Mouse (Mus musculus): ENCODE measurements around the gene Capza2. TPM values are rescaled to one million over a fixed set of nuclear protein-coding genes. Genes with fewer than 3 reads are reported as not detected.
"Not testable (repeated sequence)": the region's sequence is repeated elsewhere in the genome, so short reads cannot be mapped to it uniquely, and the experiment has no call there.

The Capza2 gene
- polyA plus RNA-seq, 1 experiment from 2014 or later: 256 TPM

DNA sequence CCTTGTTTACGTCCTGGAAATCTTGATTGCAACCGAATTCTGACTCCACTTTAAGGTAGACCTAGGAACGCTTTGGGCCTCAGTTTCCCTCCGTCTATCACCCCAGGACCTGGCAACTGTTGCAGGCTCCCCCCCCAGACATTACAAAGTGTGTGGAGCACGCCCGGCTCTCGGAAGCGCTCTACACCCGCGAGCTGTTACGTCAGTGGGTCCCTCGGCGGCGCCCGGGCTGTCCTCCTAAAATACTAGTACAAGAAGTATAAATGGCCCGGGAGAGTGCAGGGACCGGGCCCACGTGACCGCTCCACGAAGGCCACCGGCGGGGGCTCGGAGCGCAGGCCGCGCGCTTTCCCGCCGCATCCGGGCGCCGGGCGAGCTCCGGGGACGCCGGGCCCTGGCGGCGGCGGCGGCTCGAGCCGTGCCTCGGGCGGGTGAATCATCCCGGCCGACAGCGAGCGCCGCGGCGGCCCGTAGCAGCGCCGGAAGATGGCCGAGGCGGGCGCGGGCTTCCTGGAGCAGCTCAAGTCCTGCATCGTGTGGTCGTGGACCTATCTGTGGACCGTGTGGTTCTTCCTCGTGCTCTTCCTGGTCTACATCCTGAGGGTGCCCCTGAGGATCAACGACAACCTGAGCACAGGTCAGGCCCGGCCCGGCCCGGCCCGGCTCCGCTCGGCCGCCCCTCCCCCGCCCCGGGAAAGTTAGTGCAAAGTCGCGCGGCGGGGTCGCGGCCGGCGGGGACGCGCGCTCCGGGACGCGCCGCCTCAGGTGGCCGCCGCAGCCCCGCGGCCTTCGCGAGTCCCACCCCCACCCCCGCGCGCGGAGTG lies 57.9 kb downstream of the Capza2 start:
- Histone ChIP-seq H3K4me3 (peak overlapping the region; percentile 74), H3K27ac (peak overlapping the region; percentile 69), H3K4me2 (peak overlapping the region; percentile 85), H3K9ac (peak overlapping the region; percentile 80), H3K4me1 (replicated peaks) (peaks cover 12% of the 10 kb centered on the region), H3K27me3 (0 out of 2 replicates have a peak, but pooled peaks cover 12% of the 10 kb centered on the region), H3K9me3 (no peaks in the 10 kb centered on the region), H3K36me3 (no peaks in the 10 kb centered on the region)
- peak; percentile 91 for ATAC-seq (ENCODE audit: low FRiP score)
- under 1% methylated on average over 72 of the region's 97 CpGs for WGBS

DNA sequence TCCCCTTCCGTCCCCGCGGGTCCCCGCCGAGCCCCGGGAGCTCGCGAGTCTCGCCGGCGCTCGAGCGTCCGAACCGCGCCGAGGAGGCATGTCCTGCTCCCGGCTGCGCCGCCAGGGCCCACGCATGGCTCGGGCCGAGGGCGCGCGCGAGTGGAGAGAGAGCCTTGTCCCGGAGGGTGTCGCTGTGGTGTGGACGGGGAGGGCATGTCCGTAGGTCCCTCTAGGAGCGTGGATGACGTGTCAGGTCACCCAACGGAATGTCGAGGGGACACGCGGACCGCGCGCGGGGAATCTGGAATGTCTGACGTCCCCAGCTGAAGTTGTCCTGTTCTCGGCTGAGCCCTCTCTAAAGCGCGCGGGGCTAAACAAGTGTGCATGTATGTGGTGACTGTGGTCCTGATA lies 58.5 kb downstream of the Capza2 start:
- H3K9ac ChIP-seq: peak overlapping the region; percentile 80
- H3K4me3 ChIP-seq: peak overlapping the region; percentile 74
- H3K4me1 ChIP-seq (replicated peaks): peaks cover 12% of the 10 kb centered on the region
- H3K9me3 ChIP-seq: no peaks in the 10 kb centered on the region
- peak overlapping the region; percentile 85 for H3K4me2 ChIP-seq
- H3K36me3 ChIP-seq: no peaks in the 10 kb centered on the region
- WGBS: 1% methylated on average over 46 of the region's 46 CpGs
- peak overlapping the region; percentile 69 for H3K27ac ChIP-seq
- ATAC-seq (ENCODE audit: low FRiP score): peak; percentile 90
- 0 out of 2 replicates have a peak, but pooled peaks cover 12% of the 10 kb centered on the region for H3K27me3 ChIP-seq

DNA sequence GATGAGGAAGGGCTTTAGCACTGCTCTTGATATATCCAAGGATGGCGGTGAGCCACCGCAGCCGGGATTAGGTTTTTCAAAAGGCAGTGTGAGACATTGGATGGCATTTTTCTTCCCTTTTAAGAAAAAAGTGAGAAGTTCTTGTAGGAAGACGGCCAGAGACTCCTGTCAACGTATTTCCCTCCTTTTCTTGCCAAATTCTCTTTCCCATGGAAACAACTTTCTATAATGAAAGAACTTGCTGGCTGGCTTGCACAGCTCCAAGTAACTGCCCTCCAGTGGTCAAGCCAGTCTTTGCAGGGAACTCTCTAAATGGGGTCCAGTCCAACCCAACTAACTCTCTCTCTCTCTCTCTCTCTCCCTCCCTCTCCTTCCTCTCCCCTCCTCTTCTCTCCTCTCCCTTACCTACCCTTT lies 60.3 kb downstream of the Capza2 start:
- Histone ChIP-seq H3K4me2 (no peak overlapping the region), H3K27ac (no peak overlapping the region), H3K4me3 (no peak overlapping the region), H3K4me1 (replicated peaks) (peaks cover 20% of the 10 kb centered on the region), H3K27me3 (0 out of 2 replicates have a peak, but pooled peaks cover 12% of the 10 kb centered on the region), H3K9me3 (no peaks in the 10 kb centered on the region), H3K9ac (no peak overlapping the region), H3K36me3 (no peaks in the 10 kb centered on the region)
- 54% methylated on average over 5 of the region's 5 CpGs for WGBS
- ATAC-seq (ENCODE audit: low FRiP score): no peak

DNA sequence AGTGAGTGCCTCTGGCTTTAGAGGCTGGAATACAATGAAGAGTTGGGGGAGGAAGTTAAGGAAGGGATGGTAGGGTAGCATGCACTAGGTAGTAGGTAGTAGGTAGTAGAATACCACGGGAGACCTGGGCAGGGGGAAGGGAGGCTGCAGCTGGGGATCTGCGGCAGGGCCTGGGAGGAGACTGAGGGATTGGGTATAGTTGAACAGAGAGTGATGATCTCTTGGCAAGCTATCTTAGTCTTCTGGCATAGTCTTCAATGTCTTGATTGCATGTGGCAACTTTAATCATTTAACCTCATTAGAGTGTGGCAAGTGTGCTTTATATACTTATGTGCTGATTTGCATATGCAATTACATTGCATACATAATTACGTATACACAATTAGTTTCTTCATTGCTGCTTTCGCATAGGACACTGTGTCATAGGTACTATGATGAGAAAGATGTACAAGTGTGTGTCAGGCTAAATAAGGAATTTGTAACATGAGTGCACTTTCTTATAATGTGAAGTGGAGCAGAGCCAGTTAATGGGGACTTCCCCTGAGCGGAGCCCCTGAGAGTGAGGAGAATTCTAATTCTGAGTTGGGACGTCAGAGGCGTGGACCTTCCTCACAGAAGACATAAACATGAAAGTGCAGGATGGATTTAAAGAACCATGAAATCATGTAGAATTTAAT lies 65.0 kb downstream of the Capza2 start:
- Histone ChIP-seq H3K4me2 (no peak overlapping the region), H3K27ac (no peak overlapping the region), H3K4me3 (no peak overlapping the region), H3K9ac (no peak overlapping the region), H3K27me3 (no peaks in the 10 kb centered on the region), H3K4me1 (replicated peaks) (peaks cover 9% of the 10 kb centered on the region), H3K36me3 (no peaks in the 10 kb centered on the region), H3K9me3 (no peaks in the 10 kb centered on the region)
- WGBS: 44% methylated on average over 7 of the region's 7 CpGs
- ATAC-seq (ENCODE audit: low FRiP score): peak; percentile 62; the same call in 1 of the 2 replicates

DNA sequence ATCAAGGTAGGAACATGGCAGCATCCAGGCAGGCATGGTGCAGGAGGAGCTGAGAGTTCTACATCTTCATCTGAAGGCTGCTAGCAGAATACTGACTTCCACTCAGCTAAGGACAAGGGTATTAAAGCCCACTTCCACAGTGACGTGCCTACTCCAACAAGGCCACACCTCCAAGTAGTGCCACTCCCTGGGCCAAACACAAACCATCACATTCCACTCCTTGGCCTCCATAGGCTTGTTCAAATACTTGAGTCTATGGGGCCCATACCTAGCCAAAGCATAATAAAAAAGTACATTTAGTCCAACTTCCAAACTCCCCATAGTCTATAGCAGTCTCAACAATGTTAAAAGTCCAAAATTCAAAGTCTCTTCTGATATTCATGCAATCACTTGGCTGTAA lies 68.0 kb downstream of the Capza2 start:
- H3K27ac ChIP-seq; H3K4me3 ChIP-seq; H3K9me3 ChIP-seq; H3K9ac ChIP-seq; H3K4me1 ChIP-seq (replicated peaks); ATAC-seq (ENCODE audit: low FRiP score); H3K4me2 ChIP-seq; H3K27me3 ChIP-seq; H3K36me3 ChIP-seq: not testable (repeated sequence)
- WGBS: 97% methylated on average over 1 of the region's 1 CpGs

DNA sequence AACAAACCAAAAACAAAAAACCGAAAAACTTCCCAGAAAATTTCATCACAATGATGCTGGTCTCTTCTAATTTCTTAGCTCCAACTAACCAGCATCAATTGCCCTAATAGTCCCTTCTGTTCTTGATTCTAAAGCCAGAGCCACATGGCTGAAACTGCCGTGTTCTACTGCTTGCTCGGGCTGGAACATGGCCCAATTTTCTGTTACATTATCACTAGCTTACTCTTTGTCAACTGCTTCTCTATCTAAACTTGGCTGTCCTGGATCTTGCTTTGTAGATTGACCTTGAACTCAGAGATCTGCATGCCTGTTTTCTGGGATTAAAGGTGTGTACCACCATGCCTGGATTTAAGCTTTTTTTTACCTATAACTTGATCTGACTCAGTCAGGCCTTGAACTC lies 69.9 kb downstream of the Capza2 start:
- H3K4me1 ChIP-seq (replicated peaks): peaks cover 4% of the 10 kb centered on the region; the same call in 1 of the 2 replicates
- H3K9me3 ChIP-seq: no peaks in the 10 kb centered on the region
- H3K4me3 ChIP-seq: no peak overlapping the region
- no peak overlapping the region for H3K4me2 ChIP-seq
- H3K36me3 ChIP-seq: no peaks in the 10 kb centered on the region
- H3K27me3 ChIP-seq: no peaks in the 10 kb centered on the region
- H3K27ac ChIP-seq: no peak overlapping the region
- WGBS: 91% methylated on average over 3 of the region's 3 CpGs
- no peak for ATAC-seq (ENCODE audit: low FRiP score)
- H3K9ac ChIP-seq: no peak overlapping the region

Other genes with a start within 250 kb of the Capza2 start
- gene Met, start 172.4 kb upstream of the Capza2 start, polyA plus RNA-seq (2015; fragmentation: Nextera tagmentation; extraction: Ambion mirVana): 1.7 and 1.9 TPM in 2 replicates
- gene St7, start 56.7 kb downstream of the Capza2 start, polyA plus RNA-seq (2015; fragmentation: Nextera tagmentation; extraction: Ambion mirVana): 56.1 and 57.8 TPM in 2 replicates